ENCODE assay signal across 12 mouse cellular contexts in the genomic region with DNA sequence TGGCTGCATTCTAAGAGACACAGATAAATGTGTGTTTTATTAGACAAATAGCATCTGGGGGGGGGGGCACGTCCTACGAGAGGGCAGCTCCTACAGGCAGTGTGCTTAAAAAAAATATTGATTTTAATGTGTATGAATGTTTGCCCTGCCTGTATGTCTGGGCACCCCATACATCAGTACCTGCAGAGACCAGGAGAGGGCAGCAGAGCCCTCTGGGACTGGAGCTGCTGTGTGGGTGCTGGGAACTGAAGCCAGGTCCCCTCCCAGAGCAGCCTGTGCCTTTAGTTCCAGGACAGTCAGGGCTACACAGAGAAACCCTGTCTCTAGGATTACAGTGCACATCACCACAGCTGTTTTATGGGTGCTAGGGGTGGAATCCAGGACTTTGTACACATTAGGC. TPM values are rescaled to one million over a fixed set of nuclear protein-coding genes. Genes with fewer than 3 reads are reported as not detected.
DNase-seq lines count a peak whose midpoint lies in the region; ATAC-seq and TF ChIP-seq lines count a peak whose summit lies in the region.
"Had no signal": no experiment of that assay in that cellular context is flagged by ENCODE, and none has a peak within 500 bp of the region (broad histone marks: within the 10 kb centered on the region; RNA-seq: fewer than 3 reads in every experiment).

No protein-coding gene starts in this region.

- DNase-seq in heart, postnatal 25 days (ENCODE audit: low spot score) = no peak
- DNase-seq in lung, postnatal 0 days (ENCODE audit: low spot score) = no peak
- no peak for DNase-seq in lung, postnatal 10 days
- no peak for DNase-seq in embryonic facial prominence, embryonic 10.5 days (ENCODE audit: low spot score)
- no peak for DNase-seq in adrenal gland, adult (ENCODE audit: inconsistent age in 2 of 2, low spot score in 1 of 2)
- DNase-seq in left cerebral cortex, postnatal 25 days (ENCODE audit: low spot score in 2 of 2) = no peak
- DNase-seq: adrenal gland, postnatal 14 days; cerebellum, adult 9-10 months had no signal

- peaks cover 3% of the 10 kb centered on the region for H3K9me3 ChIP-seq in heart, embryonic 11.5 days (replicated peaks; ENCODE audit: control insufficient read depth, low read length)
- no peaks in the 10 kb centered on the region; the same call in 1 of the 2 replicates for H3K9me3 ChIP-seq in lung, postnatal 0 days (ENCODE audit: low read length)
- peaks cover 8% of the 10 kb centered on the region for H3K9me3 ChIP-seq in embryonic facial prominence, embryonic 10.5 days
- 0 out of 2 replicates have a peak, but pooled peaks cover 4% of the 10 kb centered on the region for H3K9me3 ChIP-seq in midbrain, embryonic 16.5 days (replicated peaks; ENCODE audit: control insufficient read depth, low read length, poor library complexity, severe bottlenecking)

- H3K4me1 ChIP-seq in heart, embryonic 11.5 days (ENCODE audit: control insufficient read depth, insufficient read depth, low read length) = peaks cover 10% of the 10 kb centered on the region
- no peaks in the 10 kb centered on the region for H3K4me1 ChIP-seq in lung, postnatal 0 days (ENCODE audit: insufficient read depth, low read depth, low read length)
- peaks cover 38% of the 10 kb centered on the region for H3K4me1 ChIP-seq in embryonic facial prominence, embryonic 10.5 days
- H3K4me1 ChIP-seq in midbrain, embryonic 16.5 days (ENCODE audit: control insufficient read depth, insufficient read depth, low read length) = peaks cover 21% of the 10 kb centered on the region

- no peak for ATAC-seq in heart, embryonic 11.5 days (replicated peaks; ENCODE audit: insufficient number of reproducible peaks, low FRiP score, low TSS enrichment)
- ATAC-seq in lung, postnatal 0 days = no peak
- no peak for ATAC-seq in midbrain, embryonic 16.5 days

- peaks cover 56% of the 10 kb centered on the region for H3K27me3 ChIP-seq in heart, embryonic 11.5 days (ENCODE audit: control insufficient read depth, insufficient read depth, low read length)
- peaks cover 35% of the 10 kb centered on the region for H3K27me3 ChIP-seq in lung, postnatal 0 days (replicated peaks; ENCODE audit: insufficient read depth, low read length)
- H3K27me3 ChIP-seq in embryonic facial prominence, embryonic 10.5 days (replicated peaks; ENCODE audit: low read depth, poor library complexity, severe bottlenecking) = peaks cover 62% of the 10 kb centered on the region
- peaks cover 26% of the 10 kb centered on the region for H3K27me3 ChIP-seq in midbrain, embryonic 16.5 days (ENCODE audit: control insufficient read depth, insufficient read depth, low read depth, low read length)

- intact Hi-C loops in heart, postnatal 25 days (cut with DNase I) = no loop called here
- intact Hi-C loops in left cerebral cortex, postnatal 25 days (cut with DNase I) = loop anchor here (10.0 kb wide), 1 partner anchor 1510 kb away; no protein-coding TSS in a partner anchor

- no peaks in the 10 kb centered on the region for H3K36me3 ChIP-seq in heart, embryonic 11.5 days (ENCODE audit: control insufficient read depth, insufficient read depth, low read length)
- H3K36me3 ChIP-seq in lung, postnatal 0 days (ENCODE audit: insufficient read depth, low read length) = no peaks in the 10 kb centered on the region
- H3K36me3 ChIP-seq in embryonic facial prominence, embryonic 10.5 days (replicated peaks) = no peaks in the 10 kb centered on the region
- H3K36me3 ChIP-seq in midbrain, embryonic 16.5 days (ENCODE audit: control insufficient read depth, insufficient read depth, low read length) = no peaks in the 10 kb centered on the region
- H3K36me3 ChIP-seq: G1E; lung, embryonic 15.5 days had no signal

- peak; percentile 29; the same call in 1 of the 2 replicates for TF ChIP-seq CTCF in lung, postnatal 0 days (IDR thresholded peaks at IDR 0.05)

- H3K27ac ChIP-seq in heart, embryonic 11.5 days (ENCODE audit: low read depth, low read length) = no peak overlapping the region
- no peak overlapping the region for H3K27ac ChIP-seq in lung, postnatal 0 days (ENCODE audit: low read length)
- H3K27ac ChIP-seq in embryonic facial prominence, embryonic 10.5 days (replicated peaks) = peak overlapping the region; percentile 61; the same call in 1 of the 2 replicates
- no peak overlapping the region for H3K27ac ChIP-seq in midbrain, embryonic 16.5 days (ENCODE audit: low read length)
- H3K27ac ChIP-seq: lung, embryonic 15.5 days had no signal

- 43% methylated on average over 2 of the region's 2 CpGs for WGBS in heart, embryonic 11.5 days (ENCODE audit: insufficient replicate concordance)
- 15% methylated on average over 2 of the region's 2 CpGs for WGBS in lung, postnatal 0 days
- WGBS in embryonic facial prominence, embryonic 10.5 days = 15% methylated on average over 2 of the region's 2 CpGs
- 15% methylated on average over 2 of the region's 2 CpGs for WGBS in midbrain, embryonic 16.5 days

- H3K4me2 ChIP-seq in heart, embryonic 11.5 days = peak overlapping the region; percentile 63; the same call in 1 of the 2 replicates
- H3K4me2 ChIP-seq in lung, postnatal 0 days (replicated peaks; ENCODE audit: low read depth, low read length) = no peak overlapping the region
- peak overlapping the region; percentile 47; the same call in 1 of the 2 replicates for H3K4me2 ChIP-seq in midbrain, embryonic 16.5 days (ENCODE audit: low read length)

- H3K4me3 ChIP-seq in heart, embryonic 11.5 days (ENCODE audit: low read depth, low read length) = no peak overlapping the region
- no peak overlapping the region for H3K4me3 ChIP-seq in lung, postnatal 0 days (ENCODE audit: low read depth, low read length)
- peak overlapping the region; percentile 54 for H3K4me3 ChIP-seq in embryonic facial prominence, embryonic 10.5 days
- no peak overlapping the region for H3K4me3 ChIP-seq in midbrain, embryonic 16.5 days (ENCODE audit: low read depth, low read length)

- H3K9ac ChIP-seq in heart, embryonic 11.5 days (ENCODE audit: low read depth, low read length) = no peak overlapping the region
- H3K9ac ChIP-seq in lung, postnatal 0 days (replicated peaks; ENCODE audit: low read depth) = no peak overlapping the region
- peak overlapping the region; percentile 17 for H3K9ac ChIP-seq in midbrain, embryonic 16.5 days (ENCODE audit: low read depth, low read length)
- H3K9ac ChIP-seq: lung, embryonic 15.5 days had no signal

- TF ChIP-seq EP300 in lung, postnatal 0 days (IDR thresholded peaks at IDR 0.05) = no peak

RNA-seq across cellular contexts. Expression of a gene that starts 10.7 kb away (rescaled TPM):
- polyA plus RNA-seq in heart, embryonic 11.5 days (2014; fragmentation: Nextera tagmentation; extraction: Ambion mirVana) = not detected in 2 replicates
- under 1 TPM; 0.56 to 0.88 TPM for total RNA-seq in heart, postnatal 25 days (2021)
- polyA plus RNA-seq in lung, postnatal 0 days (2015; fragmentation: Nextera tagmentation; extraction: Ambion mirVana) = 0.33 and 0.40 TPM in 2 replicates
- polyA plus RNA-seq in embryonic facial prominence, embryonic 10.5 days (2016; fragmentation: Nextera tagmentation; extraction: Ambion mirVana) = 0.15 and 0.32 TPM in 2 replicates
- polyA plus RNA-seq in midbrain, embryonic 16.5 days (2015; fragmentation: Nextera tagmentation; extraction: Ambion mirVana) = 4.1 and 4.6 TPM in 2 replicates
- total RNA-seq in left cerebral cortex, postnatal 25 days (2021) = 10 to 100 TPM; 31.8 to 36.9 TPM
- polyA plus RNA-seq: G1E had no signal

RNA-seq across cellular contexts. Expression of a gene that starts 19.9 kb away (rescaled TPM):
- 16.8 and 18.6 TPM in 2 replicates for polyA plus RNA-seq in heart, embryonic 11.5 days (2014; fragmentation: Nextera tagmentation; extraction: Ambion mirVana)
- 10 to 100 TPM; 40.3 to 43.6 TPM for total RNA-seq in heart, postnatal 25 days (2021)
- polyA plus RNA-seq in lung, postnatal 0 days (2015; fragmentation: Nextera tagmentation; extraction: Ambion mirVana) = 27.9 and 31.0 TPM in 2 replicates
- 35.0 and 36.6 TPM in 2 replicates for polyA plus RNA-seq in embryonic facial prominence, embryonic 10.5 days (2016; fragmentation: Nextera tagmentation; extraction: Ambion mirVana)
- 18.4 TPM in 2 replicates for polyA plus RNA-seq in midbrain, embryonic 16.5 days (2015; fragmentation: Nextera tagmentation; extraction: Ambion mirVana)
- total RNA-seq in left cerebral cortex, postnatal 25 days (2021) = 10 to 100 TPM; 34.2 to 38.5 TPM
